Comparison of ENCODE assay signal across 8 mouse cellular contexts in the genomic region with DNA sequence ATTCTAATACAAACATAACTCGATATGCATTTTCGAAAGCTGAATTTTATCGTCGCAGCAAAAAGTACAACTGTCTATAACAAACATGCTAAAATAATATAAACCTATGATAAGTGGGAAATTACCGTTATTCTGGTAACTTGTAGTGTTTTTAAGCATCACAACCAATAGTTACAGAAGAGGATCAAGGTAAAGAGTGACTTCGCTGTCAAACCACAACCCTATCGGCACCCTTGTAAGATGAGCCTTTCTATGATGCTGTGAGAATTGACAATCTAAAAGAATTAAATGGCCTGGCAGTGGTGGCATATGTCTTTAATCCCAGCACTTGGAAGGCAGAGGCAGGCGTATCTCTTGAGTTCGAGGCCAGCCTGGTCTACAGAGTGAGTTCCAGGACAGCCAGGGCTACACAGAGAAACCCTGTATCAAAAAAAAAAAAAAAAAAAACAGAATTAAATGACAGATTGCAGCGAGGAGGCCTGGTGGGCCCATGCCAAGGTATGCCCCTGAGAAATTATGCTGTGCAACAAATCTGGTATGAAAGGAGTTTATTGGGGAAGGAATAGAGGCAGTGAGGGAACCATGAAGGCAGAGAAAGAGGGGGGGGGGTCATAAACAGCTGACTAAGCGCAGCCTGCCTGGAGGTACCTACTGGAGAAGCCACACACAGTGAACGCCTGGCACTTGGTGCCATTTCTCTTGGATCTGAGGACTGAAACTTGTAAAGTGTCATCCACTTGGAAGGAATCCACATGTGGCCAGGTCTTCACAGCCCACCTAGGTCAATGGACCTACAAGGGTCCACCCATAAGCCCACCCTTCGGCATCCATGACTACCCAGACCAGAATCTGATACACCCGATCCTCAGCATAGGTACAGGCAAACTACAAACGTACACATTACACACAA. TPM values are rescaled to one million over a fixed set of nuclear protein-coding genes. Genes with fewer than 3 reads are reported as not detected.
DNase-seq lines count a peak whose midpoint lies in the region; ATAC-seq lines count a peak whose summit lies in the region.

No protein-coding gene starts in this region.

- peak overlapping the region; percentile 86 for H3K4me2 ChIP-seq in kidney, embryonic 15.5 days

- no peaks in the 10 kb centered on the region for H3K9me3 ChIP-seq in kidney, embryonic 15.5 days (replicated peaks)
- H3K9me3 ChIP-seq in hindbrain, embryonic 10.5 days = no peaks in the 10 kb centered on the region
- no peaks in the 10 kb centered on the region for H3K9me3 ChIP-seq in midbrain, embryonic 10.5 days (replicated peaks)

- intact Hi-C loops in left cerebral cortex, postnatal 36 days (cut with DNase I) = loop anchor here (5.0 to 10.0 kb wide), 2 partner anchors 68 to 365 kb away; a partner anchor contains a TSS

- ATAC-seq in kidney, embryonic 15.5 days (replicated peaks; ENCODE audit: low FRiP score) = no peak

- peaks cover 70% of the 10 kb centered on the region for H3K4me1 ChIP-seq in kidney, embryonic 15.5 days
- H3K4me1 ChIP-seq in brown adipose tissue, adult 24 weeks (ENCODE audit: control insufficient read depth, insufficient read depth, insufficient read length, low read length) = peaks cover 13% of the 10 kb centered on the region
- peaks cover 82% of the 10 kb centered on the region for H3K4me1 ChIP-seq in hindbrain, embryonic 10.5 days (replicated peaks)
- peaks cover 70% of the 10 kb centered on the region for H3K4me1 ChIP-seq in midbrain, embryonic 10.5 days

- WGBS in kidney, embryonic 15.5 days = 69% methylated on average over 15 of the region's 15 CpGs
- 71% methylated on average over 15 of the region's 15 CpGs for WGBS in hindbrain, embryonic 10.5 days
- 65% methylated on average over 15 of the region's 15 CpGs for WGBS in midbrain, embryonic 10.5 days

- DNase-seq in kidney, adult 11 months = no peak
- DNase-seq in hindbrain, embryonic 10.5 days (ENCODE audit: low spot score) = no peak
- no peak for DNase-seq in midbrain, embryonic 10.5 days (ENCODE audit: low spot score)
- no peak for DNase-seq in left cerebral cortex, postnatal 36 days (ENCODE audit: low spot score in 2 of 2)
- DNase-seq in right cerebral cortex, postnatal 4 days = no peak
- no peak for DNase-seq in B cell, adult 2 months

- peaks cover 8% of the 10 kb centered on the region for H3K36me3 ChIP-seq in kidney, embryonic 15.5 days
- H3K36me3 ChIP-seq in hindbrain, embryonic 10.5 days = peaks cover 36% of the 10 kb centered on the region
- H3K36me3 ChIP-seq in midbrain, embryonic 10.5 days = peaks cover 36% of the 10 kb centered on the region

- peak overlapping the region; percentile 89 for H3K27ac ChIP-seq in kidney, embryonic 15.5 days
- H3K27ac ChIP-seq in brown adipose tissue, adult 24 weeks (replicated peaks; ENCODE audit: low read depth, low read length) = no peak overlapping the region
- H3K27ac ChIP-seq in hindbrain, embryonic 10.5 days = peak overlapping the region; percentile 97
- peak overlapping the region; percentile 97 for H3K27ac ChIP-seq in midbrain, embryonic 10.5 days (replicated peaks)

- peak overlapping the region; percentile 85; the same call in 1 of the 2 replicates for H3K9ac ChIP-seq in kidney, embryonic 15.5 days

- peak overlapping the region; percentile 83 for H3K4me3 ChIP-seq in kidney, embryonic 15.5 days (replicated peaks)
- peak overlapping the region; percentile 57 for H3K4me3 ChIP-seq in brown adipose tissue, adult 24 weeks (ENCODE audit: insufficient read depth, low read depth, low read length)
- peak overlapping the region; percentile 98 for H3K4me3 ChIP-seq in hindbrain, embryonic 10.5 days
- H3K4me3 ChIP-seq in midbrain, embryonic 10.5 days = peak overlapping the region; percentile 83

- H3K27me3 ChIP-seq in kidney, embryonic 15.5 days = no peaks in the 10 kb centered on the region
- no peaks in the 10 kb centered on the region for H3K27me3 ChIP-seq in hindbrain, embryonic 10.5 days (ENCODE audit: insufficient read depth, poor library complexity, severe bottlenecking)
- no peaks in the 10 kb centered on the region for H3K27me3 ChIP-seq in midbrain, embryonic 10.5 days (ENCODE audit: low read depth, poor library complexity, severe bottlenecking)

RNA-seq across cellular contexts. Expression of a gene that starts 0.8 kb away (rescaled TPM):
- 98.1 and 112 TPM in 2 replicates for polyA plus RNA-seq in kidney, embryonic 15.5 days (2015; fragmentation: Nextera tagmentation; extraction: Ambion mirVana)
- 119 and 175 TPM in 2 replicates for polyA plus RNA-seq in brown adipose tissue, adult 24 weeks (2012; ENCODE audit: insufficient read depth, insufficient read length, missing spikeins)
- polyA plus RNA-seq in hindbrain, embryonic 10.5 days (2016; fragmentation: Nextera tagmentation; extraction: Ambion mirVana) = 67.8 and 74.2 TPM in 2 replicates
- 63.1 and 64.3 TPM in 2 replicates for polyA plus RNA-seq in midbrain, embryonic 10.5 days (2016; fragmentation: Nextera tagmentation; extraction: Ambion mirVana)
- 10 to 100 TPM; 24.6 to 32.9 TPM for total RNA-seq in left cerebral cortex, postnatal 36 days (2021)

RNA-seq across cellular contexts. Expression of a gene that starts 1.3 kb away (rescaled TPM):
- 373 and 384 TPM in 2 replicates for polyA plus RNA-seq in kidney, embryonic 15.5 days (2015; fragmentation: Nextera tagmentation; extraction: Ambion mirVana)
- polyA plus RNA-seq in brown adipose tissue, adult 24 weeks (2012; ENCODE audit: insufficient read depth, insufficient read length, missing spikeins) = 2.5 and 4.0 TPM in 2 replicates
- 610 and 619 TPM in 2 replicates for polyA plus RNA-seq in hindbrain, embryonic 10.5 days (2016; fragmentation: Nextera tagmentation; extraction: Ambion mirVana)
- polyA plus RNA-seq in midbrain, embryonic 10.5 days (2016; fragmentation: Nextera tagmentation; extraction: Ambion mirVana) = 543 and 572 TPM in 2 replicates
- 1 to 10 TPM; 2.8 to 4.6 TPM for total RNA-seq in left cerebral cortex, postnatal 36 days (2021)

RNA-seq across cellular contexts. Expression of a gene that starts 38.9 kb away (rescaled TPM):
- polyA plus RNA-seq in kidney, embryonic 15.5 days (2015; fragmentation: Nextera tagmentation; extraction: Ambion mirVana) = 32.6 and 40.6 TPM in 2 replicates
- polyA plus RNA-seq in brown adipose tissue, adult 24 weeks (2012; ENCODE audit: insufficient read depth, insufficient read length, missing spikeins) = 25.2 and 28.0 TPM in 2 replicates
- 23.0 and 25.7 TPM in 2 replicates for polyA plus RNA-seq in hindbrain, embryonic 10.5 days (2016; fragmentation: Nextera tagmentation; extraction: Ambion mirVana)
- 18.0 and 23.7 TPM in 2 replicates for polyA plus RNA-seq in midbrain, embryonic 10.5 days (2016; fragmentation: Nextera tagmentation; extraction: Ambion mirVana)
- 10 to 100 TPM; 22.5 to 23.5 TPM for total RNA-seq in left cerebral cortex, postnatal 36 days (2021)

Comparison
In these comparisons a context has a peak if more than half of its experiments do, and no peak if none do; other contexts are left out.
1. RNA of a gene that starts 1.3 kb away (polyA plus RNA-seq): 610 to 619 TPM in hindbrain, embryonic 10.5 days, 543 to 572 TPM in midbrain, embryonic 10.5 days and 373 to 384 TPM in kidney, embryonic 15.5 days; 2.5 to 4.0 TPM in brown adipose tissue, adult 24 weeks; every median in the first group is over 10 times any median in the second.
2. Peak in every context shown above with its lines, with median percentiles within 50 percentile points of each other: H3K4me3 ChIP-seq.